Mouse (Mus musculus) layer of hippocampus, adult 8-10 months (tissue): Measurements from ENCODE around the gene Zfp704. TPM values are rescaled to one million over a fixed set of nuclear protein-coding genes. Genes with fewer than 3 reads are reported as not detected.

Experiments
- DNase-seq, 2 experiments: peaks; one replicate each; pipeline ENCODE4 v3.0.0; 2022; ENCODE audit warnings: low spot score in 2 of 2
- total RNA-seq, 4 experiments: library from RNA; stranded (reverse); gene quantifications; 2 replicates each; pipeline ENCODE4 v1.2.4; 2022

The Zfp704 gene
- total RNA-seq = 10 to 100 TPM; 25.7 to 32.4 (median 29.3) TPM

GRCm38 (mm10) chr3:9609581-9610341 is at the start of gene Zfp704:
Zfp704 (minus strand) TSS chr3:9610085.
- DNase-seq = peak; percentile 82 to 84

GRCm38 (mm10) chr3:9633036-9634005 is 23.4 kb upstream of the Zfp704 start:
- DNase-seq = no peak

GRCm38 (mm10) chr3:9629951-9630350 is 20.1 kb upstream of the Zfp704 start:
- peak; percentile 43 to 51 for DNase-seq

- no peak for DNase-seq
Measured at GRCm38 (mm10) chr3:9628041-9628440, 18.2 kb upstream of the Zfp704 start.

- DNase-seq = no peak
Measured at GRCm38 (mm10) chr3:9626149-9626548, 16.3 kb upstream of the Zfp704 start.

GRCm38 (mm10) chr3:9620611-9621010 is 10.7 kb upstream of the Zfp704 start:
- no peak for DNase-seq

- DNase-seq = no peak
Measured at GRCm38 (mm10) chr3:9619562-9620275, 9.8 kb upstream of the Zfp704 start.

- no peak for DNase-seq
Measured at GRCm38 (mm10) chr3:9617101-9617500, 7.2 kb upstream of the Zfp704 start.

GRCm38 (mm10) chr3:9614676-9615075 is 4.8 kb upstream of the Zfp704 start:
- DNase-seq = no peak

GRCm38 (mm10) chr3:9614011-9614410 is 4.1 kb upstream of the Zfp704 start:
- no peak for DNase-seq

GRCm38 (mm10) chr3:9611226-9611625 is 1.3 kb upstream of the Zfp704 start:
- no peak for DNase-seq

GRCm38 (mm10) chr3:9610426-9610825 is 541 bp upstream of the Zfp704 start:
- DNase-seq = no peak

GRCm38 (mm10) chr3:9608906-9609580 is 842 bp downstream of the Zfp704 start:
- peak in 1 of 2 experiments; percentile 16 for DNase-seq

GRCm38 (mm10) chr3:9608441-9608905 is 1.4 kb downstream of the Zfp704 start:
- DNase-seq = peak in 1 of 2 experiments; percentile 30

- no peak for DNase-seq
Measured at GRCm38 (mm10) chr3:9607686-9608085, 2.2 kb downstream of the Zfp704 start.

GRCm38 (mm10) chr3:9605784-9606706 is 3.8 kb downstream of the Zfp704 start:
- no peak for DNase-seq

- no peak for DNase-seq
Measured at GRCm38 (mm10) chr3:9604941-9605340, 4.9 kb downstream of the Zfp704 start.

- DNase-seq = no peak
Measured at GRCm38 (mm10) chr3:9603866-9604265, 6.0 kb downstream of the Zfp704 start.

- no peak for DNase-seq
Measured at GRCm38 (mm10) chr3:9600577-9600976, 9.3 kb downstream of the Zfp704 start.
